Mouse (Mus musculus) kidney, postnatal 0 days (tissue): ENCODE measurements around the gene Nab2. TPM values are rescaled to one million over a fixed set of nuclear protein-coding genes. Genes with fewer than 3 reads are reported as not detected.

Experiments used
- ATAC-seq: fragments of 200-750 bp; cut with Nextera tagmentation; replicated peaks from 2 replicates; pipeline ENCODE4 v1.8.0; 2017; ENCODE audit warnings: low read depth, moderate number of reproducible peaks, moderate TSS enrichment, moderate library complexity; ENCODE audit not compliant: low FRiP score
- DNase-seq: peaks from one replicate; pipeline ENCODE4 v3.0.0-alpha.2; 2016; ENCODE audit warnings: low spot score
- H3K27ac ChIP-seq: fragments of 300-500 bp; sonication (generic); 2 replicates; pipeline ENCODE4 v1.5.1; 2014; ENCODE audit warnings: mild to moderate bottlenecking
- H3K27me3 ChIP-seq: fragments of 300-500 bp; sonication (generic); 2 replicates; pipeline ENCODE4 v1.6.1; 2014; ENCODE audit warnings: low read length, mixed read lengths; ENCODE audit not compliant: insufficient read depth
- H3K36me3 ChIP-seq: fragments of 300-500 bp; sonication (generic); 2 replicates; pipeline ENCODE4 v1.6.1; 2014; ENCODE audit warnings: low read length, mixed read lengths; ENCODE audit not compliant: insufficient read depth
- H3K4me1 ChIP-seq: fragments of 300-500 bp; sonication (generic); replicated peaks from 2 replicates; pipeline ENCODE4 v1.6.1; 2014; ENCODE audit warnings: antibody characterized with exemption, low read length, mixed read lengths; ENCODE audit not compliant: insufficient read depth
- H3K4me2 ChIP-seq: fragments of 300-500 bp; sonication (generic); 2 replicates; pipeline ENCODE4 v1.6.1; 2014; ENCODE audit warnings: mild to moderate bottlenecking, low read length, moderate library complexity, mixed read lengths
- H3K4me3 ChIP-seq: fragments of 300-500 bp; sonication (generic); replicated peaks from 2 replicates; pipeline ENCODE4 v1.5.1; 2014; ENCODE audit warnings: low read depth, low read length
- H3K9ac ChIP-seq: fragments of 300-500 bp; sonication (generic); 2 replicates; pipeline ENCODE4 v1.6.1; 2014; ENCODE audit warnings: low read depth, low read length
- H3K9me3 ChIP-seq: fragments of 300-500 bp; sonication (generic); replicated peaks from 2 replicates; pipeline ENCODE4 v1.6.1; 2016; ENCODE audit warnings: low read length, inconsistent platforms, mixed read lengths
- CTCF ChIP-seq: IDR thresholded peaks from 2 replicates; pipeline ENCODE4 v1.5.1; 2016; ENCODE audit warnings: antibody characterized with exemption, low read depth, mild to moderate bottlenecking, moderate library complexity
- WGBS: fragments of 180-500 bp; shearing (Covaris S2); extraction: QIAGEN DNeasy Blood & Tissue Kit; methylation state at CpG from one replicate; pipeline ENCODE4 v1.1.7; 2014; 5-methylcytosine and 5-hydroxymethylcytosine counted together
- polyA plus RNA-seq: library from polyadenylated mRNA; unstranded; fragments of >200 nt; fragmentation: Nextera tagmentation; extraction: Ambion mirVana; gene quantifications from 2 replicates; pipeline ENCODE4 v1.2.1, GENCODE M21; 2015

The Nab2 gene
- polyA plus RNA-seq, 1 experiment from 2014 or later, result 24.3 TPM

GRCm38 (mm10) chr10:127640421-127640820, 27.9 kb downstream of the Nab2 start:
- DNase-seq (no peak), ATAC-seq (no peak)
- Histone ChIP-seq H3K9ac (no peak overlapping the region), H3K36me3 (no peaks in the 10 kb centered on the region), H3K4me1 (peaks cover 17% of the 10 kb centered on the region; the same call in 1 of the 2 replicates), H3K27me3 (no peaks in the 10 kb centered on the region), H3K9me3 (no peaks in the 10 kb centered on the region), H3K4me2 (no peak overlapping the region), H3K4me3 (no peak overlapping the region), H3K27ac (no peak overlapping the region)
- WGBS, result 69% methylated on average over 5 of the region's 5 CpGs
- no peak for TF ChIP-seq CTCF

- no peaks in the 10 kb centered on the region for H3K36me3 ChIP-seq
- H3K4me1 ChIP-seq, result no peaks in the 10 kb centered on the region
- ATAC-seq (no peak), DNase-seq (peak; percentile 45)
- WGBS, result 37% methylated on average over 7 of the region's 7 CpGs
- no peak overlapping the region for H3K4me3 ChIP-seq
- no peak overlapping the region for H3K27ac ChIP-seq
- TF ChIP-seq CTCF, result no peak
- H3K9me3 ChIP-seq, result no peaks in the 10 kb centered on the region
- H3K4me2 ChIP-seq, result no peak overlapping the region
- no peaks in the 10 kb centered on the region for H3K27me3 ChIP-seq
- H3K9ac ChIP-seq, result no peak overlapping the region
Measured at GRCm38 (mm10) chr10:127632668-127633271, 35.6 kb downstream of the Nab2 start.

DNA sequence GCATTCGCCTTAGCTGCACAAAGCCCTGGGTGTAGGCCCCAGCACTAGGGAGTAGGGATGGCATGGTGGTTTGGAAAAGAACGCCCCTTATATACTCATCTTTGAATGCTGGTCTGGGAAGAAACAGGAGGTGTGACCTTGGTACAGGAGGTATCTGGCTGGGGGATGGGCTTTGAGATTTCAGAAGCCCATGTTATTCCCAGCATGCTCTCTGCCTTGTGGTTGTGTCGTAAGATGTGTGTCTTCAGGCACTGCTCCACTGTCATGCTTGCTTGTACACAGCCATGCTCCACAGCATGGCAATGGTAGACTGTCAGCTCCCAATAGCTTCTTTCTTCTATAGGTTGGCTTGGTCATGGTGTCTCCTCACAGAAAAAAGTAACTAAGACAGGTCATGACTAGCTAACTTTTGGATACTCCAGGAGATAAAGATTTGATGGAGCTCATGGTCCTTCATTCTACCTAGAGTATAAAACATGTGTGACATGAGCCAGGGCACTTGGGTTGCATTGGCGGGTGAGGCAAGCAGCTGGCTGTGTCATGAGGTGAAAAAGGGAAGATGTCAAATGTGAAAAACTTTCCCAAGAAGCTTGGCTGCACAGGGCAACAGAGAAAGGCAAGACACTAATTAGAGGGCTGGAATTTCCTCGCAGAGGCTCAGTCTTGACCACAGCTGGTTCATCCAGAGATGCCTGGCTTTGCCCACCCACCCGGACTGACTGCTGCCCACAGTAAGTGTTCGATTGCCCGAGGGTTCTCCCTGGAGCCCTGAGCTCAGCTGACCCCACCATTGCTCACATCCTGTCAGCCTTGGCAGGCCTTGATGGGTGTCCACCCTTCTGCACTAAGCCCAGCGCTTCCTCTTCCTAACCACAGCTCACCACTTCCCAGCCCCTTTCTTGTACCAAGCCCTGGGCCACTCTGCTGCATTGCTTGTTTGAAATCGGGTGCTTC, 36.8 kb downstream of the Nab2 start:
- Histone ChIP-seq H3K9ac (no peak overlapping the region), H3K9me3 (no peaks in the 10 kb centered on the region), H3K27me3 (no peaks in the 10 kb centered on the region), H3K4me2 (no peak overlapping the region), H3K4me1 (no peaks in the 10 kb centered on the region), H3K27ac (no peak overlapping the region), H3K36me3 (no peaks in the 10 kb centered on the region), H3K4me3 (no peak overlapping the region)
- TF ChIP-seq CTCF, result no peak
- 63% methylated on average over 10 of the region's 10 CpGs for WGBS
- ATAC-seq, result 0 out of 2 replicates have a peak, but pooled peaks have one; percentile 33
- no peak for DNase-seq

GRCm38 (mm10) chr10:127626433-127626832, 41.9 kb downstream of the Nab2 start:
- DNase-seq (no peak), ATAC-seq (no peak)
- Histone ChIP-seq H3K9me3 (no peaks in the 10 kb centered on the region), H3K9ac (no peak overlapping the region), H3K4me3 (no peak overlapping the region), H3K4me1 (no peaks in the 10 kb centered on the region), H3K27me3 (no peaks in the 10 kb centered on the region), H3K36me3 (no peaks in the 10 kb centered on the region), H3K4me2 (no peak overlapping the region), H3K27ac (no peak overlapping the region)
- peak; percentile 40; the same call in 1 of the 2 replicates for TF ChIP-seq CTCF
- 92% methylated on average over 3 of the region's 3 CpGs for WGBS

DNA sequence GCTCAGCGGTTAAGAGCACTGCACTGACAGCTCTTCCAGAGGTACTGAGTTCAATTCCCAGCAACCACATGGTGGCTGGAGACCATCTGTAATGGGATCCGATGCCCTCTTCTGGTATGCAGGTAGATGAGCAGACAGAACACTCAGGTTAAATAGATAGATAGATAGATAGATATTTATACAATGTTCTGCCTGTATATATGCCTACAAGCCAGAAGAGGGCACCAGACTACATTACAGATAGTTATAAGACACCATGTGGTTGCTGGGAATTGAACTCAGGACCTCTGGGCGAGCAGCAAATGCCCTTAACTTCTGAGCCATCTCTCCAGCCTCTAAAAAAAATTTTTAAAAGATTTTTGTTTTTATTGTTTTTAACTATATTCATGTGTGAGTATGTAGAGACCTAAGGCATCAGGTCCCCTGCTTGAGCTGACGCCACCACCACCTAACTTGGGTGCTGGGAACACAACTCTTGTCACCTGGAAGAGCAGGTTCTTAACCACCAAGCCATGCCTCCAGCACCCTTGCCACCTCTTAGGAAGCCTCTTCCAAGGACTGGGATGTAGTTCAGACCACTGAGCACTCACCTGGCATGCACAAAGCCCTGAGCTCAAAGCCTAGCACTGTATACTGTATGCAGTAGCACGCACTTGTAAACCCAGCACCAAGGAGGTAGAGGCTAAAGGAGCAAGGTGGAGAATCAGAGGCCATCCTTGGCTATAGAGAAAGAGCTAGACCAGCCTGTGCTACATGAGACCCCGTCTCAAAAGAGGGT, 44.7 kb downstream of the Nab2 start:
- TF ChIP-seq CTCF, result peak; percentile 40
- H3K4me2 ChIP-seq, result no peak overlapping the region
- no peak for ATAC-seq
- H3K9ac ChIP-seq, result no peak overlapping the region
- WGBS, result 95% methylated on average over 6 of the region's 6 CpGs
- no peak overlapping the region for H3K27ac ChIP-seq
- H3K9me3 ChIP-seq, result no peaks in the 10 kb centered on the region
- H3K4me1 ChIP-seq, result peaks cover 5% of the 10 kb centered on the region; the same call in 1 of the 2 replicates
- no peak overlapping the region for H3K4me3 ChIP-seq
- no peak for DNase-seq
- H3K36me3 ChIP-seq, result no peaks in the 10 kb centered on the region
- no peaks in the 10 kb centered on the region for H3K27me3 ChIP-seq

GRCm38 (mm10) chr10:127622661-127623060, 45.7 kb downstream of the Nab2 start:
- no peak for TF ChIP-seq CTCF
- Histone ChIP-seq H3K4me2 (no peak overlapping the region), H3K4me3 (no peak overlapping the region), H3K36me3 (no peaks in the 10 kb centered on the region), H3K9me3 (no peaks in the 10 kb centered on the region), H3K27me3 (no peaks in the 10 kb centered on the region), H3K9ac (no peak overlapping the region), H3K4me1 (peaks cover 12% of the 10 kb centered on the region; the same call in 1 of the 2 replicates), H3K27ac (0 out of 2 replicates have a peak overlapping the region, but pooled peaks have one; percentile 95)
- no peak for DNase-seq
- ATAC-seq, result no peak
- 68% methylated on average over 4 of the region's 4 CpGs for WGBS
